Mouse (Mus musculus): ENCODE measurements around the gene Bub1.

Bub1 gene

DNA sequence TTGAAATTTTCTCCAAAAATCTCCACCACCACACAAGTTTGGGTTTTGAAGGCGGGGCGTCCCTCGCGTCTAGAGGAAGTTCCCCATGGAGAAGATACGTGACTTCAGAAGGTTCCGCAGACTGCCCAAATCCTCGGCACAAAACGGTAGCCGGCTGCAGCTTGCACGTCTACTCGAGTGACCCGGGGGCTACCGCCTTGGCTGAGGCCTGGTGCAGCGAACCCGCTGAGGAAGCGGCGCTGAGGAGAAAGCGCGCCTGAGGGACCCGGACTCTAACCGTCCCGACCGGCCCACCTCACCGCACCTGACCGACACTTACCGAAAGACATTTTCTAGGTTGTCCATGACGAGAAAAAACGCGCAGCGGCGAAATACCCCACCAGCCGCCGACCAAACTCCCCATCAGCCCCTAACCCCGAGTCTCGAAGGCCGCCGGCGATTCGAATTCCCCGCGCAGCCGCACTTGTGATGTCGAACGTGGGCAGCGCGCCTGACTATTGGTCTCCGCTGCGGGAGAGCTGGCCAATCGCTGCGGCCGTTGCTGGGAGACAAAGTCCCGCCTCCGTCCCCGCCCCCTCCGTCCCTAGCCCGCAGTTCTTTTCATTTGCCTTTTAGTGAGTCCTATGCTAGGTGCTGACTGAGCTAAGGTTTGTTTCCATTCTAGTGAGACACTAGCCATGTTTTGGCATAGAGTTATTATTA, at the start of gene Bub1:
Bub1 (minus strand) TSS at position 465 of the 702 bp plus-strand sequence.
- DNase-seq (ENCODE audit: low spot score in 2 of 2), result peak; percentile 84 to 87

DNA sequence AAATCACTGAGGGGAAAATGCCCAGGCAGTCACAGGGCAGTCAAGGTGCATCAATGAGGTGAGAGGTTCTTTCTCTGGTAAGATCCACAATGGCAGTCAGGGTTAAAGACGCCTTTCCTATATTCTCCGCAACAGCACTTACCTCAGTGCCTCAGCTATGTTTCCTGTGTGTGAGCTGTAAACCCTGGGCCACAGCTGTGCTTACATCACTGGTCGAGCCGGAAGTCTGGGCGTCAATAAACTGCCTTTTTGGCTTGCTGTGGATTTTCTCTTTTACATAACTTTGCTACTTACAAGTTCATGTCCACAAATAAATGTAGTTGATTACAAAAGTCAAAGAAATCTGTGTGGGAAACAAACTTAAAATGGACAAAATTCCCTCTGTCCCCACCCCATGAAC, 49.4 kb upstream of the Bub1 start:
- DNase-seq (ENCODE audit: low spot score in 2 of 2), result no peak

DNA sequence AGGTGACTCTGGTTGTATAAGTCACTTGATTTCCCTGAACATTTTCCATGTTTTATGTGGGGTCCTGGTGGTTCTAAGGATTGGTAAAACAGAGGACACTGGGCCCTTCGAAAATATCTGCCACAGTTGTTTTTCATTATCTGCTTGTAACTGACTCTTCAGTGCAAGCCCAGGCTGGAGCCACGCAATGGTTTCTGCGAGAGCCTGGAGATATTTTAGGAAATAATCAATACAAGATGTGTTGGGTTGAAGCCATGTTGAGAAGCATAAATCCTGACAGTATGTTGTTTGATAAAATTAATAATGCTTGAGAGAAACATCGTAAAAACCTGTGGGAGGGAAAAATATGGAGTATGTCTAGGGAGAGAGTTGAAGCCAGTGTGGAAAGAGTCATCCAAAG, 32.7 kb upstream of the Bub1 start:
- DNase-seq (ENCODE audit: low spot score in 2 of 2), result no peak

DNA sequence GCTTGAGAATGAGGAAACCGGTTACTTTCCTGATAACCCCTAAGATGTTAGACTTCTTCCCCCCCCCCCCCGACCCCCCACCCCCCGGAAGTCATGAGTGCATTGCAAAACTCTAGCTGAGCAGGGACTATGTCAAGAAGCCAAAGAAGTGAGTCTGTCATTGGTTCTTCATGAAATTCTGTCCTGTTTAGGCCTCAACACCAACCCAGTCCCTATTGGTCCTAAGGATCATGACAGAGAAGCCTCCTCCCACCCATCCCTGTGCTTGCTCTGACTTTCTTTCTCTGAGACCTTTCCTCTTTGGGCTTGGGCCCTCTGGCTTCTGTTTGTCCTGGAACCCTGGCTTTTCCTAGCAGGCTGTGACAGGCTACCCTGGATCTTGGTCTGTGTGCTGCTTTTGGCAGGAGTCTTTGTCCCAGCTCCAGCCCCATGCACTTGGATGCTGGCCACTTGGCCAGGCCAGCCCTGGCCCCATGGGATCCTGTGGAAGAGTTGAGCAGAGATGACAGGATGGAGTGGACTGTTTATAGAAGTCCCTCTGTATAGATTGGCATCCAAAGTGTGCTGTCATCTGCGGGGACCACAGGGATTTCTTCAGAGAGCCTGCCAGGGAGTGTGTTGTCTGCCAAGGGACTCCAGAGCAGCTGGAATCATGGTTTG, 22.8 kb upstream of the Bub1 start:
- DNase-seq (ENCODE audit: low spot score in 2 of 2), result peak in 1 of 2 experiments; percentile 50

DNA sequence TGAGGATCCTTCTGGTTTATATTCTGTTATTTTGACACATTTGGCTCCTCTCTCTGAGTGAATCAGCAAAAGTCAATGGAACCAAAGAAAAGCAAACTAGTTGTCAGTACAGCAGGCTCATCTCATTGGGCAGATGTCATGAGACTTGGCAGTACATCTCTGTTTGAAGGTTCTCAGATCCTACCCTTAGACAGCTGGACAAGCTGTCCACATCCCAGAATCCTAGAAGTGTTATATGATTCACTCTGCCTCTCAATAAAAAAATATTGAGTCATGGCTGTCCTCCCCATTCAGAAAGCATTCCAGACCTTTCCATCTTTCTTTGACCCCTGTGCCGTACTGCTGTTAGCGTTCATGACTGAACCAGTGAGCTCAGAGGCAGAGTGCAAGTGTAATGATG, 18.7 kb upstream of the Bub1 start:
- DNase-seq (ENCODE audit: low spot score in 2 of 2), result no peak

DNA sequence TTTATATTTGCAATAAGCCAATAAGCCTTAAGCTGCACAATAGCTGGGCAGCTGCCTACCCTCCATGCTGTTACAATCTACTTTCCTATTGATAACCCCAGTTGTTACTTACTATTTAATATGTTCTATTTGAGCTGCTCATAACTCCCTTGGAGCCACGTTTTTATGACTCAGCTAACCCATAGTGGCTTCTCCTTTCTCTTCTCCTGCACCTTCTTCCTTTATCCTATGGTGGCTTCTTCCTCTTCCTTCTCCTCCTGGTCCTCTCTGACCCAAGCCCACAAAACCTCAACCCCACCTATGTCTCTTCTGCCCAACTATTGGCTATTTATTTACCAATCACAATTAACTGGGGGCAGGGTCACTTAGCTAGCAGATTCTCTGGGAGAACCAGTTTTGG, 14.9 kb upstream of the Bub1 start:
- DNase-seq (ENCODE audit: low spot score in 2 of 2), result no peak

DNA sequence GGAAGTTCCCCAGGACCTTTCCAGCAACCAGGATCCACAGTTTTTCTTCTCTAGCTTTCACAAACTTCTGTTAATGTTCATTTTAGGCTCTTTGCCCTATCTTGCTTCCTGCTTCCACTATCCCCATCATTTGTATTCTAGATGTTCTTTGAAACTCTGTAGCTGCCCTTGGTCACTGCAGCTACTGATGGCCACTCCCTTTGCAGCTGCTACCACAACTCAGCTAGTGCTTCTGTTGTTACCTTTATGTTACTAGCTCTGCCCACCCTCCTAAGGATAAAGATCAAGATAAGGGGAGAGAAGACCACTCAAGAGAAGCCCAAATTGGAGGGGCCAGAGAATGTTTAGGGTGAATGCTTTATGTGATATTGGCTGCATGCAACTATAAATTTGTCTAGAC, 14.3 kb upstream of the Bub1 start:
- DNase-seq (ENCODE audit: low spot score in 2 of 2), result no peak

DNA sequence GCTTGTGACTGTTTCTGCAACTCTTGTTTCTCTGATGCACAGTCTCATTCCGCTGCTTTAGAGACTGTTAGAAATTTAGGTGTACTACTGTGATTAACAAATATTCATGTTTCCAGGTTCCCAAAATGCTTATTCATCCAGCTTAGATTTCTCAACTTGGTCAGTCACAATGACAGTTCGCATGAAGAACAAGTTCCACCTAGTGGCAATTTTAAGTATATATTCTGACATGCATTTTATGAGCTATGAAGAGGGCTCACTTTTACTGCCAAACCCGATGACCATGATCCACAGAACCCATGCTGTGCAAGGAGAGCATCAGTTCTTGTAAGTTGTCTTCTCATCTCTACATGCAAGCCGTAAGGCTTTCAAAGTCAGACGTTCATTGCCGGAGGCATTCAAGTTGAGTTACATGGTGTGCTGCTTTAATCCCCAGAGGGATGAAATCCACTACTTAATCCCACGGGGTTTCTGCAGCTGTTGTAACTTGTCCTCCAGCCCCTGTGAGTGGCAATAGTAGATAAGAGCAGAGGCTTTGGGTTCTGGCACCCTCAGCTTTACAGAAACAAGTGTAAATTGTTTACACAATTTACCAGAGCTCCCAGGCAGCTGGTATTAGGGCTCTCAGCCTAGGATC, 13.8 kb upstream of the Bub1 start:
- DNase-seq (ENCODE audit: low spot score in 2 of 2), result no peak

DNA sequence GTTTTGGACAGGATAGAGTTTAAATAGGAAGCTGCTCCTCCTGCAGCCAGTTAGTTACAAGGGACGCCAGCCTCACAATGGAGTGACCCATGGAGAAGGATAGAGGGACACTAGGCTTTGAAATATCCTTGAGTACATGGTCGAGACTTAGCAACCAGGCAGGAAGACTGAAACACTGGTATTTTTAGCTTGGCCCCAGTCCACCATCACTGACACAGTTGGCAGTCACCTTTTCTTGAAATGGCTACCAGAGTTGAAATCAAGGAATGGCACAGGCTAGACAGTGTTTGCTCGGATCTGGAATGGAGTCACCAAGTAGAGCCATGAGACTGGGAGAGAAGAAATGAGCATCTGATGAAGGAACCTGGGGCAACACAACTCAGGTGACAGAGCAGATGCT, 10.8 kb upstream of the Bub1 start:
- no peak for DNase-seq (ENCODE audit: low spot score in 2 of 2)

DNA sequence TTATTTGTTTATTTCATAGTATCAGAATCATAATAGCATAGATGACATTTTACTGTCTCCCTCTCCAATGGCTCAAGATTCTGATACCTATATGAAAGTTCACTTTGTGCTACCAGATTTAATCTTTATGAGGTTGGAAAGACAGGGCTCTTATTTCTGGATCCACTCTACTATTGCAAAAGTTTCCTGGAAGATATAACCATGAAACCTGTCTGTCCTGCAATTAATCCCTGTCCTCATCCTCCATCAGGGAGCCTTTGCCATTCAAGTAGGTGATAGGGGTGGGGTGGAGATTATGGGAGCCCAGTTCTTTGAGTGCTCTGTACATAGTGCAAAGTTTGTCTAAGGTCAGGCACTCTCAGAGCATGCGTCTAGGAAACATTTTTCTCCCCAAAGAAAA, 9.7 kb upstream of the Bub1 start:
- DNase-seq (ENCODE audit: low spot score in 2 of 2), result no peak

DNA sequence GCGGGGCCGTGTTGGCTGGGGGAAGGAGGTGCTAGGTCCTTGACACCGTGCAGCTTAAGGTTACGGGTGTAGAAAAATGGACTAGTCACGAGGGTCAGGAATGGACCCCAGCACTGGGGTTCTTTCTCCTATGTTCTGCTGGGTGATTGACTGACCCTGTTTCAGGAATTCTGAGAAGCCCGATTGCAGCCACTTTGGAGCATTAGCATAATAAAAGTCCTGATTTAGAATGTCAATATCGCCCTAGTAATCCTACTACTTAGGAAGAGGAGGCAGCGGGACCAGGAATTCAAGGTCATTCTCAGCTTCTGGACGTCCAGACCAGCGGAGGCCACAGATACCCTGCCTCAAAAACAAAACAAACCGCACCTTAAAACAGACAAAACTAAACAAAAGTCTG, 7.8 kb upstream of the Bub1 start:
- DNase-seq (ENCODE audit: low spot score in 2 of 2), result no peak

DNA sequence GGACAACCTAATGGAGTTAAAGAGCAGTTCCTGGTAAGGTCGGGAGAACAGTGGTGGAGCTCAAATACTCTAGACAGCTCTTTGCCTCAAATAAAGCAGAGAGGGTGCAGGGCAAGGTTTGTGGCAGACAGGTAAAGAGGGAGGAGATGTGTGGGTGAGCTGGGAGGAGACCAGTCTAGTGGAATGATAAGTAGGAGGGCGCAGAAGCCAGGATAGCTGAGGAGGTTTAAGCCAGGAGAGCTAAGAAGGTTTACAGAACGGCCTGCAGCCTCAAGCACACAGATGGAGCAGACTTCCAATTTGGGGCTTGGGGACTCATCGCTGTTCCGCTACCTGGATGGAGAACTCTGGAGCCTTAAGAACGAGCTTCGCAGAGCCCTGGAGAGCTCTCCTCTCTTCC, 6.9 kb upstream of the Bub1 start, which contains the start of gene Acoxl:
Acoxl (plus strand) TSS at position 301 of the 400 bp plus-strand sequence.
- DNase-seq (ENCODE audit: low spot score in 2 of 2), result no peak

DNA sequence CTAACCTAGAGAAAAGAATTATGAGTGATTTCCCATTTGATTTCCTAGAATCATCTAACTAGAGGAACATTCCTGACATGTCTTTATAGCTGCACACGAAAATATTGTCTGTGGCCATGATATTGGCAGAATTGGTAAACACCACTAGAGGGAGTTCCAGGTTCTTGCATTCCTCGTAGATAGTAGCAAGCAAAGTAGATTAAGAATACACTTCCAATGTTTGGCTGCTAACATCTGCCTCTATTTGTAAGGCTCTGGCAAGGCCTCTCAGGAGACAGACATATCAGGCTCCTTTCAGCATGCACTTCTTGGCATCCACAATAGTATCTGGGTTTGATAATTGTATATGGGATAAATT, 1.1 kb upstream of the Bub1 start:
- no peak for DNase-seq (ENCODE audit: low spot score in 2 of 2)

DNA sequence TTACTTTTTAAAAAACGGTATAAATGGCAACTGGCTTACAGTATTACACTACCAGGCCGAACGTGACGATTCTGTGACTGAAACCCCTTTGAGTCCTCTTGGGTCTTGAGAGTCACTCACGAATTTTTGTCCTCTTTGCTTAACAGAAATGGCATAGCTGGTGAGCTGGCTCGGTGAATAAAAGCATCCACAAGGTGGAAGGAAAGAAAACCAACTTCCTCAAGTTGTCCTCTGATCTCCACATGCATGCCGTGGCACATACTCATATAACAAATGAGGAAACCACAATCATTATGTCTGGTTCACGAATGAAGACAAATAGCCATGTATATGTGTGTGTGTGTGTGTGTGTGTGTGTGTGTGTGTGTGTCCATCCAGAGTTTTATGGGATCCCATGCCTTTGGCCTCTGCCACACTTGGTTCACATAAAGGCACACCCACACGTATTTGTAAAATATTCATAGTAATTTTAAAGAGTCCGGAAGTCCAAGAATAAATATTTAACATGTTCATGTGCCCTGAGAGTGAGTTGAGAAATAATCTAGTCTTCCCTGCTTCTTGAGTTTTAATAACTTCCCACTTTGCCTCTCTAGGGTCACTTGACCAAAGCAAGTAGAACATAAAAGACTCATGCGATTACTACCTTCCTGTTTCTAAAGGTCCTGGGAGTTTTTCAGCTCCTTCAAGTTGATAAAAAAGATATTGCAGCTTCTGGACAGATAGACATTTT, 603 bp upstream of the Bub1 start:
- no peak for DNase-seq (ENCODE audit: low spot score in 2 of 2)

DNA sequence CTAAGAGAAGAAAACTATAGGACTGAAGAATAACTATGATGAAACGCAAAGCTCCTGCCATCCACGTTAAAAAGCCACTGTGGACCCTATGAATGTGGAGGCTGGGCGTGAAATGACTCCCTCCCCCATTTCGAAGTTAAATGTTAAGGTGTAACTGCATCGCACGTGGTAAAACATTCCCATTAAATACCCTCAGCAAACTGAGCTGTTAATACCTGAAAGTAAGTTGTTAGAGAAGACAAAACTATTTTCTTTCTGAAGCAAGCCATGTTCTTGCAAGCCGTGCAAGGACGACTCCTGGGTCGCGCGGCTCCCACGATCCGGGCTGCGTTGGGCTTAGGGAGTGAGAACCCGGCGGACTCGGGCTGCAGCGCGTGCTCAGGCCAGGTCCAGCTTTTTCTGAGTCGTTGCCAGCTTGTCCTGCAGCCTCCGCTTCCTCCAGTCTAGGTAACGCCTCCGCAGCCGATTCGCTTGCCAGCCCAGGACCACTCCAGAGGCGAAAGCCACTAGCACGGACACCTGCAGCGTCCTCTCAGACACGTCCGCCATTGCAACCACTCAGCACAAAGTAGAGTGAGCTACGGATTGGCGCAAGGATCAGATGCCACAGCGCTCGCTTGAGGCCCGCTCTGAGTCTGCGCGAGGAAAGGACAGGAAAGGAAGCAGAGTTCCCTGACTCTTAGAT, 39.6 kb downstream of the Bub1 start, which contains the start of gene Mtln:
Mtln (minus strand) TSS at position 570 of the 685 bp plus-strand sequence.
- peak; percentile 82 to 88 for DNase-seq (ENCODE audit: low spot score in 2 of 2)

DNA sequence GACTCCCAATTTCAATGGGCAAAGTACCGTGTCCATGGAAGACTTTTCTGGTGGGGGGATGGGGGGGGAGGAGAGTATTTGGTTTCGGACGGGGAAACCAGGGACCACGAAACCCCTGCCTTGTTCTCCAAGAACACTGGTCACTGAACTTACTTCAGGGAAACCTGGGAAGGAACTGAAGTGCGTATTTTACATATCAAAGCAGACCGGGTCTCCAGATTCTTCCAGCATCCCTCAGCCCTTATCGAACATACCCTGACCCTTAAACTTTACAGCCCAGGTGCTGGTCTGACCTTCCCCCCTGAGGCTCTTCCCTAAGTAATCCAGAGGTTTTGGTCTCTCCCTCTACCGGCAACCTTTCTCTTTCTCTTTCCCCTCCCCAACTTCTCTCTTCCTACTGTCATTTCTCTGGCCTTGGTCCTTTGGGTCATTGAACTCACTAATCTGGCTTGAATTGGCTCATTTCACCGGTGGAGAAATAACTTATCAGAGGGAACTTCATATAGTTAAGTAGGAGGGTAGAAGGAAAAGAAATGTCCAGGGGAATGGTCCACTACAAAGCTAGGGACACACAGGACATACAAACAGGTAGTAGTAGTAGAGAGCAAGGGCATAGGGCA, 41.9 kb downstream of the Bub1 start:
- no peak for DNase-seq (ENCODE audit: low spot score in 2 of 2)

DNA sequence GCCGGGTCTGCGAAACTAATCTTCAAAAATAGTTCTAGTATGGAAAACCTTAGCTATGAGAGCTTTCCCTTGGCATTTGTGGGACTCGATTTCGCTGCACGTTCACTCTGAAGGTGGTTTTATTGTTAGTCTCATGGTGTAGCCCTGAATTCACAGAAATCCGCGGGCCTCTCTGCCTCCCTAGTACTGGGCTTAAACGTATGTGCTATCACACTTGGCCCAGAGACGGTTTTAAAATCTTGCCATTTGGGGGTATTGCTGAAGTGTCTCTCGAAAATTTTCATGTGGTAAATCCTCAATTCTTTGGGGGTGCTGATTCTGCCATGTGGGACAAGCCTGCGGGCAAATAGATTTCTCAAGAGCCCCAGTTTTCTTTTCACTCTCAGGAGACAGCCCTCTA, 42.5 kb downstream of the Bub1 start:
- no peak for DNase-seq (ENCODE audit: low spot score in 2 of 2)

DNA sequence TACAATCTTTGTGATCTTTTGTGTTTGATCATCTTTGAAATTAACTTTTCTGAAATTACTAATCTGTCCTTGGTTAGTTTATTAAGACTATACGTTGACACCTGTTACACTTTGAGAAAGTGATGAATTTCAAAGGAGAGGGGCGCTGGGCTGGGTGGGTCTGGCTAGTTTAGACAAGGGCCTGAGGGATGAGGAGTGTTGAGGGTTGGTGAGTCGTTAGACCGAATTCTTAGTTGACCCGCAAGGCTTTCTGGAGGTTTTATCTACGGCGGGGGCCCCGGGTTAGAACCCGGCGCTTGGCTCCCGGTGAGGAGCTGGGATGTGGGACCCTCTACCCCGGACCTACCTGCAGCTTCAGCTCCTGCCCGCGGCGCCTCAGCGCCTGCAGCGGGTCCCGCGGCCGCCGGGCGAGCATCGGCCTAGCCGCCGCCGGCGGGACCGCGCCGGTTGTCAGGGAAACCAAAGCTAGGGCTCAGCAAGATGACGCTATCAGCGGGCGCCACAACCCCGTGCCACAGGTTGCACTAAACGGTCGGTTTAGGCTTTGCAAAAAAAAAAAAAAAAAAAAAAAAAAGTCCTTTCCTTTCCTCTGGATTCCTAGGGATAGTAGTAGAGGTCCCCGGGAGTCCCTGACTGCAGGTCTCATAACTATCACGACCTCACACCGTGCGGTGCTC, 43.1 kb downstream of the Bub1 start, which contains the start of gene Nphp1:
Nphp1 (minus strand) TSS at position 458 of the 677 bp plus-strand sequence.
- DNase-seq (ENCODE audit: low spot score in 2 of 2), result peak; percentile 62 to 79

DNA sequence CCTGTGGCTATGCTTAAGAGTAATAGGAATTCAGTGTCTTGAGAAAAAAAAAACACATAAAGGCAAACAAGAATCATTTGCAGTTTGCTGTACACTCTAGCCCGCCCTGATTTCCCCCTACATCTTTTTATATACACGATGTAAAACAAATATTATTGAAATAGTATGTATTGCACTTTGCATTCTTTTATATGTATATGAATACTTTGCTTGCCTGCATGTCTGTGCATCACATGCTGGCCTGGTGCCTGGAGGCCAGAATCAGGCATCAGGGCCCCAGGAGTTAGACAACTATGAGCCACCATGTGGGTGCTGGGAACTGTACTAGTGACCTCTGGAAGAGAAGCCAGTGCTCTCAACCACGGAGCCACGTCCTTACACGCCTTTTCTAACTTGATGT, 44.4 kb downstream of the Bub1 start:
- DNase-seq (ENCODE audit: low spot score in 2 of 2), result no peak

DNA sequence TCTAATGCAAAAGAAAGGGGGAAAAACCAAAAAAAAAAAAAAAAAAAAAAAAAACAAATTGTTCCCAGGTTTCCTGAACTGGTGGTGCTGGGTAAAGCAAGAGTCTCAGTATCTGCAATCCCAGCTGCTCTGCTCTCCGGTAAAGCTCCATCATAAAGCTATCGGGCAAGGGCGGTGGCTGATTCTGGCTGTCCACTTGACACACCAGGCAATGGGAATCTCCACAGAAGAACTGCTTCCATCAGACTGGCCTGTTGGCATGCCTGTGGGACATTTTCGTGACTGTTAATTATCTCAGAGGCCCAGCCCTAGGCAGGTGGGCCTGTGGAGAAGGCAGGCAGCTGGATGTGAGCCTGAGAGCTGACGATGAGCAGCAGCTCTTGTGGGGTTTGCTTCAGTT, 53.2 kb downstream of the Bub1 start:
- DNase-seq (ENCODE audit: low spot score in 2 of 2), result no peak

DNA sequence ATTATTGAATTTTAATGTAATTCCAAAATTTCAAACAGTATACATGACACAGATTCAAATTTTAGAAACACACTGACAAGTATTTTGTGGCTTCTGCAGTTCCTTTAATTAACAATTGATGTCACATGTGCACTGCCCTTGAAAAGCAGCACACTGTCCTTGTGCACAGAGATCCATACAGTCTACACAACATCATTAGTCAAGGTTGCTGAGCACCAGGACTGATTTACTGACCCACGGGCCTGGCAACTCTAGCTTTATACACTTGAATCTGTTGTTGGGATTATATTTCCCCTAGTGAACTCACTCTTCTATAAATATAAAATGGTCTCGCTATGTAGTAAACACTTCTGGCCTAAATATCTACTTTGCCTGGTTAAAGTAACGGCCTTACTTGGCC, 56.7 kb downstream of the Bub1 start:
- no peak for DNase-seq (ENCODE audit: low spot score in 2 of 2)

All from urinary bladder, adult 18-20 months (tissue).